Mouse (Mus musculus) MEL (cell line): ENCODE results near the gene Mrps34. TPM values are rescaled to one million over a fixed set of nuclear protein-coding genes. Genes with fewer than 3 reads are reported as not detected.
"Not testable (repeated sequence)": the region's sequence is repeated elsewhere in the genome, so short reads cannot be mapped to it uniquely, and the experiment has no call there.

Experiments used
- DNase-seq: peaks from one replicate; pipeline ENCODE4 v3.0.0; 2011; ENCODE audit warnings: low read depth, low spot score
- H3K27ac ChIP-seq: 2 replicates; pipeline ENCODE4 v1.5.1; 2012; ENCODE audit warnings: low read depth, mild to moderate bottlenecking, control low read depth, low read length, moderate library complexity; ENCODE audit not compliant: control insufficient read depth
- H3K27me3 ChIP-seq, 2 experiments: fragments of 150-350 bp in 1 of 2; sonication (generic) in 1 of 2; 2 replicates each; pipeline ENCODE4 v1.6.1; 2012; ENCODE audit warnings: low read length in 2 of 2, mild to moderate bottlenecking in 2 of 2, improper control_type of control experiment in 1 of 2, moderate library complexity in 1 of 2; ENCODE audit not compliant: insufficient read depth in 2 of 2, control insufficient read depth in 1 of 2
- H3K36me3 ChIP-seq, 2 experiments: 2 replicates each; pipeline ENCODE4 v1.6.1; 2012 to 2014; ENCODE audit warnings: low read length in 2 of 2, improper control_type of control experiment in 1 of 2, inconsistent platforms in 1 of 2, mild to moderate bottlenecking in 1 of 2; ENCODE audit not compliant: insufficient read depth in 2 of 2, control insufficient read depth in 1 of 2
- H3K4me1 ChIP-seq, 2 experiments: fragments of 150-350 bp in 1 of 2; sonication (generic) in 1 of 2; 2 replicates each; pipeline ENCODE4 v1.6.1; 2012; ENCODE audit warnings: low read length in 2 of 2, improper control_type of control experiment in 1 of 2, mild to moderate bottlenecking in 1 of 2; ENCODE audit not compliant: insufficient read depth in 2 of 2, control insufficient read depth in 1 of 2
- H3K4me3 ChIP-seq, 2 experiments: fragments of 150-350 bp in 1 of 2; sonication (generic) in 1 of 2; 2 replicates each; pipeline ENCODE4 v1.5.1; 2012; ENCODE audit warnings: low read depth in 2 of 2, low read length in 2 of 2, mild to moderate bottlenecking in 2 of 2, moderate library complexity in 2 of 2, control low read depth in 1 of 2, improper control_type of control experiment in 1 of 2; ENCODE audit not compliant: control insufficient read depth in 1 of 2, insufficient read depth in 1 of 2
- H3K79me2 ChIP-seq: 2 replicates; pipeline ENCODE4 v1.6.1; 2012; ENCODE audit warnings: mild to moderate bottlenecking, low read length, moderate library complexity; ENCODE audit not compliant: control insufficient read depth, poor library complexity, insufficient read depth
- H3K9ac ChIP-seq: 2 replicates; pipeline ENCODE4 v1.6.1; 2012; ENCODE audit warnings: low read depth, mild to moderate bottlenecking, control low read depth, low read length, moderate library complexity; ENCODE audit not compliant: control insufficient read depth, poor library complexity, severe bottlenecking
- H3K9me3 ChIP-seq: fragments of 150-350 bp; sonication (generic); replicated peaks from 2 replicates; pipeline ENCODE4 v1.6.1; 2012; ENCODE audit warnings: mild to moderate bottlenecking, low read length, improper control_type of control experiment, moderate library complexity; ENCODE audit not compliant: insufficient read depth
- CHD2 ChIP-seq: IDR thresholded peaks from 2 replicates; pipeline ENCODE4 v1.6.1; 2011; ENCODE audit warnings: low read length, improper control_type of control experiment
- CTCF ChIP-seq, 3 experiments: IDR thresholded peaks in 2 of 3; conservative IDR thresholded peaks in 1 of 3; 2 replicates each; pipeline ENCODE4 v1.5.1; 2011 to 2012; ENCODE audit warnings: low read length in 3 of 3, low read depth in 2 of 3, mild to moderate bottlenecking in 2 of 3, improper control_type of control experiment in 1 of 3, inconsistent platforms in 1 of 3, mixed read lengths in 1 of 3, moderate library complexity in 1 of 3; ENCODE audit not compliant: control insufficient read depth in 1 of 3, insufficient read depth in 1 of 3, poor library complexity in 1 of 3, severe bottlenecking in 1 of 3
- GATA1 ChIP-seq: IDR thresholded peaks from 2 replicates; pipeline ENCODE4 v1.6.1; 2011; ENCODE audit warnings: low read depth, low read length, improper control_type of control experiment
- JUND ChIP-seq: IDR thresholded peaks from 2 replicates; pipeline ENCODE4 v1.6.1; 2011; ENCODE audit warnings: low read depth, mild to moderate bottlenecking, improper control_type of control experiment, low read length
- MAFK ChIP-seq: IDR thresholded peaks from 2 replicates; pipeline ENCODE4 v1.6.1; 2011; ENCODE audit warnings: low read depth, mild to moderate bottlenecking, low read length, improper control_type of control experiment, borderline replicate concordance
- MEF2A ChIP-seq: IDR thresholded peaks from 2 replicates; pipeline ENCODE4 v1.6.1; 2014; ENCODE audit warnings: low read depth, mild to moderate bottlenecking, inconsistent platforms, low read length, improper control_type of control experiment; ENCODE audit not compliant: poor library complexity, insufficient replicate concordance, severe bottlenecking; ENCODE audit errors: extremely low read depth
- MYC ChIP-seq: IDR thresholded peaks from 2 replicates; pipeline ENCODE4 v1.6.1; 2011; ENCODE audit warnings: low read depth, mild to moderate bottlenecking, low read length, improper control_type of control experiment, moderate library complexity
- POLR2AphosphoS5 ChIP-seq: IDR thresholded peaks from 2 replicates; pipeline ENCODE4 v1.6.1; 2012; ENCODE audit warnings: low read depth, borderline replicate concordance, mild to moderate bottlenecking, inconsistent platforms, low read length, moderate library complexity, mixed read lengths
- RAD21 ChIP-seq: IDR thresholded peaks from 2 replicates; pipeline ENCODE4 v1.6.1; 2011; ENCODE audit warnings: mild to moderate bottlenecking, low read depth, low read length, improper control_type of control experiment
- RCOR1 ChIP-seq: IDR thresholded peaks from 2 replicates; pipeline ENCODE4 v1.6.1; 2012; ENCODE audit warnings: low read depth, mild to moderate bottlenecking, inconsistent platforms, low read length, improper control_type of control experiment
- SMC3 ChIP-seq: IDR thresholded peaks from 2 replicates; pipeline ENCODE4 v1.6.1; 2011; ENCODE audit warnings: low read depth, low read length, improper control_type of control experiment
- TAL1 ChIP-seq: IDR thresholded peaks from 2 replicates; pipeline ENCODE4 v1.6.1; 2012; ENCODE audit warnings: mild to moderate bottlenecking, inconsistent platforms, low read length, moderate library complexity, mixed read lengths
- TCF12 ChIP-seq: IDR thresholded peaks from 2 replicates; pipeline ENCODE4 v1.6.1; 2014; ENCODE audit warnings: low read depth, mild to moderate bottlenecking, inconsistent platforms, low read length, improper control_type of control experiment, moderate library complexity
- USF2 ChIP-seq, 2 experiments: IDR thresholded peaks; 2 replicates each; pipeline ENCODE4 v1.6.1; 2011 to 2012; ENCODE audit warnings: improper control_type of control experiment in 2 of 2, low read length in 2 of 2, borderline replicate concordance in 1 of 2, inconsistent platforms in 1 of 2, low read depth in 1 of 2, mild to moderate bottlenecking in 1 of 2; ENCODE audit not compliant: insufficient read depth in 1 of 2
- ZKSCAN1 ChIP-seq: IDR thresholded peaks from 2 replicates; pipeline ENCODE4 v1.6.1; 2012; ENCODE audit warnings: low read depth, mild to moderate bottlenecking, inconsistent platforms, low read length, improper control_type of control experiment, moderate library complexity
- polyA plus RNA-seq, 2 experiments: library from polyadenylated mRNA; stranded (reverse) in 1 of 2; unstranded in 1 of 2; fragments of >175 nt in 1 of 2; fragments of >200 nt in 1 of 2; gene quantifications; 2 replicates each; pipeline versions ENCODE4 v1.2.1 to v1.2.4; 2012; ENCODE audit warnings: low replicate concordance in 2 of 2, low read depth in 1 of 2; ENCODE audit not compliant: insufficient read length in 2 of 2, insufficient read depth in 1 of 2, missing spikeins in 1 of 2
- total RNA-seq: library from RNA; depleted of rRNA; stranded (reverse); fragments of 300-350 nt; gene quantifications from 2 replicates; pipeline ENCODE4 v1.2.3, GENCODE M21; 2012

Mrps34 gene
- total and polyA plus RNA-seq, 3 experiments: 74.8 to 82.0 TPM; not detected in 1

GRCm38 (mm10) chr17:24936259-24937237, 41.6 kb downstream of the Mrps34 start, which contains the start of gene Mapk8ip3 (continued):
- no peak for TF ChIP-seq GATA1
- no peak for TF ChIP-seq JUND
- TF ChIP-seq MEF2A: no peak
- TF ChIP-seq TCF12: peak; percentile 22; the same call in 1 of the 2 replicates

- Histone ChIP-seq H3K9me3 (no peaks in the 10 kb centered on the region), H3K4me3 (peak overlapping the region; percentile 34 to 63; a peak in 3 of 4 replicates), H3K27me3 (no peaks in the 10 kb centered on the region), H3K36me3 (peaks cover 0 to 7% of the 10 kb centered on the region in 2 experiments; a peak in 2 of 4 replicates), H3K4me1 (peaks cover 0 to 4% of the 10 kb centered on the region in 2 experiments), H3K9ac (peak overlapping the region; percentile 48), H3K27ac (peak overlapping the region; percentile 68), H3K79me2 (peaks cover 25% of the 10 kb centered on the region)
- no peak for DNase-seq
- TF ChIP-seq TAL1 (no peak), SMC3 (no peak), ZKSCAN1 (no peak), RAD21 (no peak), RCOR1 (no peak), JUND (no peak), USF2 (IDR thresholded peaks at IDR 0.05; ENCODE audit: borderline replicate concordance in 1 of 2, insufficient read depth in 1 of 2, low read depth in 1 of 2, low read length in 2 of 2) (no peak), POLR2AphosphoS5 (no peak), CHD2 (no peak), CTCF (IDR thresholded peaks at IDR 0.05 in 2 of 3, conservative IDR thresholded peaks at IDR 0.05 in 1 of 3; ENCODE audit: control insufficient read depth in 1 of 3, insufficient read depth in 1 of 3, low read depth in 2 of 3, low read length in 3 of 3, poor library complexity in 1 of 3, severe bottlenecking in 1 of 3) (no peak), MYC (no peak), MAFK (no peak)
Observed at GRCm38 (mm10) chr17:24937266-24937665, 42.4 kb downstream of the Mrps34 start.

GRCm38 (mm10) chr17:24942453-24942852, 47.5 kb downstream of the Mrps34 start:
- 0 out of 2 replicates have a peak, but pooled peaks have one; percentile 16 for TF ChIP-seq SMC3
- TF ChIP-seq CTCF (IDR thresholded peaks at IDR 0.05 in 2 of 3, conservative IDR thresholded peaks at IDR 0.05 in 1 of 3; ENCODE audit: control insufficient read depth in 1 of 3, insufficient read depth in 1 of 3, low read depth in 2 of 3, low read length in 3 of 3, poor library complexity in 1 of 3, severe bottlenecking in 1 of 3): peak in 2 of 3 experiments; percentile 34 to 44; a peak in 4 of 6 replicates
- TF ChIP-seq RAD21: peak; percentile 19
- DNase-seq, H3K4me1 ChIP-seq, H3K27ac ChIP-seq, H3K9ac ChIP-seq, H3K36me3 ChIP-seq, H3K9me3 ChIP-seq, H3K27me3 ChIP-seq, H3K79me2 ChIP-seq, H3K4me3 ChIP-seq: not testable (repeated sequence)
